Mouse (Mus musculus) CD4-positive, CD25-positive, alpha-beta regulatory T cell, adult 4 months (primary cell): ENCODE results near the gene Exoc6b. TPM values are rescaled to one million over a fixed set of nuclear protein-coding genes. Genes with fewer than 3 reads are reported as not detected.

Experiments used
- ATAC-seq: one replicate; pipeline ENCODE4 v1.8.0; 2017
- polyA plus RNA-seq, 2 experiments: library from polyadenylated mRNA; unstranded; fragments of 100-300 nt; shearing (Covaris generic); gene quantifications; one replicate each; pipeline ENCODE4 v1.2.1; 2017

The Exoc6b gene
- polyA plus RNA-seq, 2 experiments from 2014 or later = 12.6 to 14.9 TPM

DNA sequence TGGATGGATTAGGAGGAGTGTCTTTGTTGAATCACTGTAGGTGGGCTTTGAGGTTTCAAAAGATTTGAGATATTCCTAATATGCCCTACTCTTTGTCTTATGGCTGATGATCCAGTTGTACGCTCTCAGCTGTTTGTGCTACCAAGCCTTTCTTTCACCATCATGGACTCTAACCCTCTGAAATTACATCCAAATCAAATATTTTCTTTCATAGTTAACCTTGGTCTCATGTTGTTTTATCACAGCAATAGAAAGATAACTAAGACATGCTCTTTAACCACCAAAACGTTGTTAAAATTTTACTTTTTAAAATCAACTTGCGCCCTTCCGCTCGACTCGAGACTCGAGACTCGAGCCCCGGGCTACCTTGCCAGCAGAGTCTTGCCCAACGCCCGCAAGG is 356.1 kb downstream of the Exoc6b start:
- no peak for ATAC-seq

DNA sequence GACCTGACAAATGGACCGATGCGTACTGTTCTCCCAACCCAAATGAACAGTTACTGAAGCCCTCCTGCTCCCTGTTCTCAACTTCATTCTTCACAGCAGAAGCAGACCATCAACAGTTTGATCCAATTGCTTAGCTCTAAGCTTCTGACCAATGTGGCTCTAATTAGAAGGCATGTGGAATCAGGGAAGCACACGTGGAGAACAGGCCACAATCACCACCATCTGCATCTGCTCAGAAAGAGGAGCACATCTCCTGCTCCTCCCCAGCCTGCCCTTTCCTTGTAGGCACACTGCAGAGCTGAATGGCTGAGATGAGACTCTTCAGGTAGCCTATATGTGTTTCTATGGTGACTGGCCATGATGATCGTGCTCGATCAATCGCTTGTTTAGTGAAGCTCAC is 358.5 kb downstream of the Exoc6b start:
- ATAC-seq = no peak

DNA sequence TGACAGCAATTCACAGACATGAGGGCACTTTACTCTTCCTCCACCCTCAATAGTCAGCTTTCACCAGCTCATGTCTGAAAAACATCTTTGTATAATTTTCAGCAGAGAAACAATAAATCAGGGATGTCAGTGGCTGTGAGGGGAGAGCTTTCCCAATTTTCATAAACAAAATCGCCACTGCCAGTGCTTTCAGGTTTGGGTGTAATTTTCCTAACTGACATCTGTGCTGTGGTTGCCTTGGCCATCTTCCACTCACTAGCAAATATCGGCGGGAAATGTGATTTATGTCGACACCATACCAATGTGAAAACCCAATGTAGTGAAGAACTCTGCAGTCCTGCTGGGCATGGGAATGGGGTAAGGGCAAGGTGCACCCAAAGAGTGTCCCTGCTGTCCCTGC is 360.7 kb downstream of the Exoc6b start:
- ATAC-seq = no peak

DNA sequence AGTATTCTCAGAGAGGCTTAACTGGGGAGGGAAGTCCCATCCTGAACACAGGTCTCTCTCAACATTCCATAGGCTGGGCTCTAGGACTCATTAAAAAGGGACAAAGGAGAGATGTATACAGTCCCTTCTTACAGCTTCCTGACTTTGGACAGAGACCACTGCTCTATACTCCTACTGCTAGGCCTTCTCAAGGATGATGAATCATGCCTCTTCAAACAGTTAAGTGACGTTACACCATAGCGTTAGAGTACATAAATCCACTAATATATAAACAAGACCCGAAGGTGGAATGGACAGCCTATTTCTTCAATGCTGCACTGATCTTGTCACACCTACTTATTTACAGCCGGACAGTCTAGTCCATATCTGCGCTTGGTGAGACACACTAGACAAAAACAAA is 369.7 kb downstream of the Exoc6b start:
- no peak for ATAC-seq

DNA sequence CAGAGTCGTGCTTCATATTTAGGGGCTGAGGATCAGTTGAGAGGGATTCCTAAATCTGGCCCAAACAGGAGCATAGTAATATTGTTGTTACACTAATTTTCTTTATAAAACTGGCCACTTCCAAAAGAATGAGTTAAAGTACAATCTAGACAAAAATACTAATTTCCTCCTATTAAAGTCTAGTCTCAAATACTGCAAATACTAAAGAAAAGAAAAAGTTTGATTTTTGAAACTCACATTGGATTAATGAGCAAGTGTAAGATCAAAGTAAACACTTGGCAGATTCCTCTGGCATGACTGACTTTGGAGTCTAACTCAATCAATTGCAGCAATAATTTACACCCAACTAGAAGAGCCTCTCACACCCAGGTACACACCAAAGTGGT is 371.0 kb downstream of the Exoc6b start:
- no peak for ATAC-seq

DNA sequence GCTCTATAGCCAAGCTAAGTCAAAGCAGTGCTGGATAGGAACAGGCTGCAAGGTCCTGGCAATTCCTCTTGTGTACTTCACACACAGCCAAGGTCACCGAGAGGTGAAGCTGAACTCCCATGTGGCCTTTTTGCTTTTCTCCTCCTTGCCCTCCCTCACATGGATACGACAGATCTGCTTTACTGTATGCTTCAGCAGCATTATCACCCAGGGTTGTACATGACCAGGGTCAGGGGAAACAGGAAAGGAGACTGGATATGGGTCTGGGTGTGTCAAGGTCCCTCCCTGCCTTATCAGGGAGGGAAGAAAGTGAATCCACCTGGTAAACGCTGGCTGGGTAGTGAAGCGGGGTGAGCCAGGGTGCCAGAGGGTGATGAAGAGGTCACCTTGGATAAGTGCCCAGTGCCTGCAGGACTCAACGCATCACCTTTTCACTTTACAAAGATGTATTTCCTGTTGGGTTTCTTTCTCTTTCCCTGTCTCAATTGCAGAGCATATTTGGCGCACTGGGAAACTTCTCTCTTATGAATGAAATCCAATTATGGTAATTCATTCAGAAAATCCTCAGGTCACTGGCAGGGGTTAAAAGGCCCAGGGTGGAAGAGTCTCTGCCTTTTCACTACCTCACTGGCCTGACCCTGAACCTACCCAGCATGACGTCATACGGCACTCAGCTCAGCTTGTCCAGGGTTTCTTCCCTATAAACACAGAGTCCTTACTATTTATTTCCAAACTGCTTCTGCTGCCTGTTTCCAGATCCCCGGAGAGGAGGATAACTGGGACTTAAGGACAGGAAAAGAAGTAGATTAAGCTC is 371.6 kb downstream of the Exoc6b start:
- no peak for ATAC-seq

DNA sequence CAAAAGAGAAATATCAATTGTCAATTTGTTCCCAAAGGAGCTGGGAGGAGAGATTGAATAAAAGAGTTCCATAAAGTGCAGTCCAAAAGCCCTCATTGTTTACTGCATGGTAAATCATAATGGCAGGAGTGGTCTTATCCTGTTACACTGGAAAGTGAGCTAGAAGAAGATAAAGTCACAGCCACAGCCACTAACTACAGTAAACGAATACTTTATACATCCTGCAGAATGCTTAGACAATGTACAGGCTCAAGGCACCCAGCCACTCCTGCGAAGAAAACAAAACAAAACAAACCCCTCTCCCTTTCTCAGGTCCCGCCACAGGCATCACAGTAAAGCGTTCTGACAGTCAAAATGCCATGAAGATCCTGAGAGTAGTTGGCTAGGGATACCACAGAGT is 375.5 kb downstream of the Exoc6b start:
- no peak for ATAC-seq

DNA sequence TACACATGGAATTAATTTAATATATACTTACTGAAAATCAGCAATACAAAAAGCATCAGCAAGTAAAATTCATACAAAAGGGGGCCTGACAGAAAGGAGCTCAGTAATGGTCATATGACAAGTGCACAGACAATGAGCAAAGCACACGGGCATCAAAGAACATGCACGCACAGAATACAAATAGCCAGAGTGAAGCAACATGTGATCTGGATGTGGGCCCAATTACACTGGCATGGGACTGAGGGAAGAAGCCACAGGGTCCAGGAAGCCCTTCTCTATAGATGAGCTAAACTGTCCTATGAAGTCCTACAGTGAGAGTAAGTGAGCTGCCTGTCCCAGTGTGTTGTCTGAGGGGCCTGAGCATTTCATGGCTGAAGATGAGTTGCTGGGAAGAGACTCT is 376.1 kb downstream of the Exoc6b start:
- ATAC-seq = no peak

DNA sequence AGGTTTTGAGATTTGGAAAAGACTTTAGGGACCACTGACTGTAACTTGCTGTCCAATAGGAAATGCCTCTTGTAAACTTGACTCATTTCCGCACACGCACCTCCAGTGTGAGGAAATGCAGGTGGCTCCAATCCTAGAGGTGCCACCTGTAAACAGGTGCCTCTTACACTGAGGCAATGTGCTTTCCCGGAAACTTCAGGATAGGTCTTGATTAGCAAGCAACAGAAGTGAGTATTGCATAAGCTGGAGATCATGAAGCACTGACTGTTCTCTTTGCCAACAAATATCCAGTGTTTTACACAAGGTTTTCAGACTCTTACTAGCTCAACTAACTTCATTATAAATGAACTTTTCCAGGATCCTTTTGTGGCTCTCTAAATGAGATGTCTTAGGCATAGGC is 377.4 kb downstream of the Exoc6b start:
- ATAC-seq = no peak

DNA sequence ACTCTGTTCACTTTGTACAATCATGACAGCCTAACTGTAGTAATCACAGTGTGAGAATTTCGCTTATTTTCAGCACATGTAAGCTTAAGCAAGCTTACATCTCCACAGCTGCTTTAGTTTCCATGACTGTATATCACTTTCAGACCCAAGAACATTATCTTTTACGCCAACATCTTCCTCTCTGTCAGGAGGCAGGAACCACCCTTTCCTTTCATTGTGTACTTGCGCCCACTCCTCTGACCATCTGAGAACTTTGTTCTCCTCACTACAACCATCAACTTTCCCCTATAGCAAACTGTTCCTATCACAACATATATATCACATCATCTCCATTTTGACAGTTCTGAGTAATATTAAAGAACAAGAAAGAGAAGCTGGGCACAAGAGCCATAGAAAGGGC is 391.5 kb downstream of the Exoc6b start:
- ATAC-seq = no peak

DNA sequence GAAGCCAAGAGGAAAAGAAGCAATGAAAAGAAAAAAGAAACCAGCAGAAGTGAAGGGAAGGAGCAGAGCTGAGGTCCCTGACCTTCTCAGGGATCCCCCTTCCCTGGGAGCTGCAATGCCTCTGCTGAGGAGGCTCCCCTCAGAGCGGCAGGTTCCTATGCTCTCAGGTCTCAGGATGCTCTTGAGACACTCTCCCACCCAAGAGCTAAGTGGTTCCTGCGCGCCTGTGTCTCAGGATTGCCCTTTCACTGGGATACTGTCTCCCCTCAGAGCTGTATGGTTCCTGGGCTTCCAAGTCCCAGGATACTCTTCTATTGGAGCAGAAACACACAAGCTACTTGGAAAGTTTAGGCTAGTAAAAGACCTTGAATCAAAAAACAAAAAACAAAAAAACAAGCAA is 394.4 kb downstream of the Exoc6b start:
- no peak for ATAC-seq

DNA sequence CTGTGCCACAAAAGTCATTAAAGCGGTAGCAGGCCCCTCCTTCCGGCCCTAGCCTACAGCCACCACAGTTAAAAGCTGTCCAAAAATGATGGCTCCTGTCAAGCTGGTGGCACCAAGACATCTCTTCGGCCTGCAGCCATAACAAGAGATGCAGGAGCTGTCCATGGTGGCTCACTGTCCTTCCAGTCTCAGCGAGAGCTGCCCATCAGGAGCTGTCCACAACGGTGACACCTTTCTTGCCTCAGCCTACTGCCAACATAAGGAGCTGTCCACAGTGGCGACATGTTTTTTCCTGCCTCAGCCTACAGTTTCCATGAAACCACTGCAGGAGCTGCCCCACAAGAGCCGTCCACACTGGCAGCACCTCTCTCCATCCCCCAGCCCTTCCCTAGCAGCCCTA is 395.2 kb downstream of the Exoc6b start:
- no peak for ATAC-seq

DNA sequence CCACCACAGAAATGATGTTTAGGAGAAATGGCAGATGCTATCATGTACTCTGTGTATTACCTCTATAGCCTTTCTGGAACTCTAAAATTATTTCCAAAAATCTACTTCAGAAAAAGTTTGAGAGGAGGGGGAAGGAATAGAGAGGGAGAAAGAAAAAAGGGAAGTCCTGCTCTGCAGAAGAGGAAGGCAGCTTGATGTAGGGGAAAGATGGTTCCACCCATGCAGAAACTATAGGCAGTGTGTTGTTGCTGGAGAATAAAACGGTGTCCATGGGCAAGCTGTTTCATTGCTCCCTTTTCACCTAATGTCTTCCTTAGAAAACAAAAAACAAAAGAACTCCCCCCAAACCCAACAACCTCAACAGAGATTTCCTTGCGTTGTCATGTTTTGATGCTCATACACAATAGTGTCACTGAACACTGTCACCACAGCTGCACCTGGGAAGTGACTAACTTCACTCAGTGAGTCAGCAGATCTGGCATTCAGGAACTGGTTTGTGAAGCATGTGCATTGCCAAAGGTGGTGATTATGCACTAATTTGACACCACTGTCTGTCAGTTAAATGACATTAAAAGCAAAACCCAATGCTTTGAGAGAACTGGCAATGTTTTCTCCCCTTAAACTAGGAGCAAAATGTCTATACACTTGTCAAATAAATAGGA is 407.7 kb downstream of the Exoc6b start:
- no peak for ATAC-seq

DNA sequence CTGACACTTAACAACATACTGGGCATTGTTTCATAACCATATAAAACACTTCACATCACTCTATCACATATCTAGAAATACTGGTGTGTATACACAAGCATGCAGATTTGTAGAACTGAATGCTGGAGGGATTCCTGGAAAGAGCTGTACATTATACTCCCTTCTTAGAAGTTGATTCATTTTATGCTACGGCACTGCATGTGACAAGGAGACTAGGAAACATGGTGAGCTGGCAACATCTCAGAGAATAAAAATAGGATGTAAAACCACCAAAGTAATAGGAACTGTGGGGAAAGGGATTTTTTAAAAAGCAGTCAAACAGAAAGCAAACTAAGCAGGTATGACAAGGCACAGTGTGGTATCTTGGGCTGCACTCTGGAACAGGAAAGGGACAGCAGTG is 408.3 kb downstream of the Exoc6b start:
- no peak for ATAC-seq

DNA sequence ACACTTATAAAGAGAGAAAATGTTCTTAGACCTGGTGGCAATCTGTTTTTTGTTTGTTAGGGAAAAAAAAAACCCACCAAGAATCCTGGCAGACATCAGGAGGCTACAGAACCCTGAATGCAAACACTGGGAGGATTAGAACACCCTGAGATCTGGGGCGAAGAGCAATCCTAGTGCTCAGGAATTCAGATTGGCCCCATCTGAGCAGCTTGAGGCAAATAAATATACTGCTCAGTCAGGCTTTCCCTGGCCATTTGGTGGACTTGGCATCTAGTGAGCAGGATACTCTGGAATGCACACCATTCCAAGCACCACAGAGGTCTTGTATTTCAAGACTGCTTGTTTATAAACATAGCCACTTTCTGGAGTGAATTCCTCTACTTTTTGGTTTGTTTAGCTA is 412.2 kb downstream of the Exoc6b start:
- ATAC-seq = no peak

DNA sequence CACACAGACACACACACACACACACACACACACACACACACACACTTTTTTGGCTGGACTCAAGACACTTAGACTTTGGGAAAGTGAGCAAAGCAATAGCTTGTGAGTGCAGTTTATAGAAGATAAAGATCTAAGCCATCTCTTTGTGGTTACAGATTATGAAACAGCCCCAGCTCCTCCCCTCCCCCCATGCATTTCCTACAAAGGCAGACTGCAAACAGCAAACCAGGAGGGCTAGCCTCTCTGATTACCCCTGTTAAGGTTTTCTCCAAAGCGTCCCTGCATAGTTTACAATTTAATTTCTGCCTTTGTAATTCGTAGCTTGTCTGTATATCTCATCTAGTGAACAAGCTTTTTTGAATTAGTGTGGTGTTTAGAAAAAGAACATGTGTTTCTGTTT is 412.6 kb downstream of the Exoc6b start:
- peak; percentile 95 for ATAC-seq

DNA sequence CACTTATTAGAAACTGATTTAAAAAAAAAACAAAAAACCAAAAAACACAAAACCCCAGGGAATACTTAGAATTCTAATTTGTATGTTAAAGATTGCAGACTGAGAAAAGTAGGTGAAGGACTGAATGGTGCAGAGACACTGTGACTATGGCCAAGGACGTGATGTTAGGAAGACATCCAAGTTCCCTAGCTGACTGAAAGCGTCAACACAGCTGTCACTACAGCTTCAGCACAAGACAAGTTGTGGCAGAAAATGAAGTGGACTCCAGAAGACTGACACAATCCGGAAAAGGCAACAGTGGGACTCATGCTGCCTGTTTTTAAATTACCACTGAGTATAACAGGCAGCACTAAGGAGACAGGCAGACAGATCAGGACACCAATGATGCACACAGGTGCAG is 417.4 kb downstream of the Exoc6b start:
- no peak for ATAC-seq

DNA sequence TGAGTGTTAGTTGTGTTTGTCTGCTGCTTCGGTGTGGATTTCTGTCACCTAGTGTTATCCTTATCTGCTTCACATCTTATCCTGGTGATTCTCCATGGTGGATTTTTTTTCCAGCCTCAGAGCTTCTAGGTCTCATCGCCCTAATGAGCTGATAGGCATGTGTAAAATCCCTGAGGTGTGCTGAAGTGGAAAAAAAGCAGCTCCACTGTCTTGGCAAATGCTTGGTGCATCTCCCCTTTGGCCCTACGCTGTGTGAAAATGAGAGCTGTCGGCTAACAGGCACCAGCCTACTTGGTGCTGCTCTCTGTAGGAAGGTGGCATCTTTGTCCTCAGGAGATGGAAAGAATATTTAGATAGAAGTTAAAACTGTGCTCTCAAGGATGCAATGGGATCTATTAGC is 422.1 kb downstream of the Exoc6b start:
- ATAC-seq = no peak

DNA sequence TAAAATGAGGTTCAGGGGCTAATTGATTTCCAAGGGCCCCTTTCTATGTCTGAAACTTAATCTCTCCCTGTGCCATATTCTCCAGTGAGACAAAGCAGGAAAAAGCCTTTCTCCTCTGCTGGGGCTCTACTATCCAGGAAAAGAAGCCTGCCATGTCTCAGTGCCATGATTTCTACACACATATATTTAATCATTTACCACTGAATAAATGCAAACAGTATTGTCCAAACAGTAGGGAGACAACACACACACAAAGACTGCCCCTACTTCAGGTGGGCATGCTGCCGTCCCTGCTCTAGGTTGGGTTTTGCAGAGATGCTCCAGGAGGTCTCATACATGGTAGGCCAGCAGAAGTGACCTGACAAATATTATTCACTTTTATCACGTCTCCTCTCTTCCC is 422.6 kb downstream of the Exoc6b start:
- no peak for ATAC-seq

DNA sequence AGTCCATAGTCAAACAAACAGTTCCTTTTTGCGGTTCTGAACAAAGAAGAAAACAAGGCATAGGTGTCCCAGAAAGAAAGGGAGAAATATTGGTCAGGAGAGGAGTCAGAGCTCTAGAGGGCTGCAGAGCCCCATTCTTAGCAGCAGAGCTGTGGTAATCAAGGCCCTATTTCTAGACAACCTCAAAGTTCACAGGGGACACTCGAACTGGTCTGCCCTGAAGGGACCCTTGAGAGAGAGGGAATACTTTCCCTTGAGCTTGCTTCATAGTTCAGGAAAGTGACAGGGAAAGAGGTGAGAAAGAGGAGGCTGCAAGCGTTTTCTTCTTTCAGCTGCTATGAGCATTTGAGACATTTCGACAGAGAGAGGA is 428.3 kb downstream of the Exoc6b start:
- no peak for ATAC-seq

DNA sequence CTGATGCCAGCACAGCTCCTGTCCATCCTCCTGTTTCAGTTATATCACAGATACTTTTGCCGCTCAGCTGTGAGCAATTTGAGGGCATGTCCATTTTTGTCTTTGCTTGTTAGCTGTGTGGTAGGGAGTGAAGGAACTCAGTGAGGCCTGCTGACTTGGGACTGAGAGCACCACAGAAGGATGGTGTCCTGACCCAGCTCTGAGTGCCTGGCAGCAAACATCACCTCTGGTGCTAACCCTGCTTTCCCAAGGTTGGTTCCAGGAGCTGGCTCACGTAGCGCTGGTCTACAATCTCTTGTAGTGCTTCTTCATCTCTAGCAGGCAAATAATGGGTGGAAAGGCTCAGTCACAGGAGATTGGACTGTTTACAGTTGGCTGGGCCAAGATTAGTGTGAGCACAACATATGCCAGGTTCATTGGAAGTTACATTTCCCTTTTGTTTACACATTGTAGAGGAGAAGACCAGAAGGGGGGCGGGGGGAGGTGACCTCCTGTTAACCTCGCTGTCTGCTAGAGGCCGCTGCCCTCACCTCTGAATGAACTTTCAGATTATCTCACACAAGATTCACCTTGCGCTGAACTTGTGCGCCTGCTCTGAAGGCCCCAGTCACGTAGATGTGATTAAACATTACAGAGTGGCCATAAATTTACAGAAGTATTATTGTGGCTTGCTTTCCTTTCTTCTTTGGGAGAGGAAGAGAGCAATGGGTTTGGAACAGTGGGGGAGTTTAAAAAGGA is 428.8 kb downstream of the Exoc6b start:
- ATAC-seq = peak; percentile 66

DNA sequence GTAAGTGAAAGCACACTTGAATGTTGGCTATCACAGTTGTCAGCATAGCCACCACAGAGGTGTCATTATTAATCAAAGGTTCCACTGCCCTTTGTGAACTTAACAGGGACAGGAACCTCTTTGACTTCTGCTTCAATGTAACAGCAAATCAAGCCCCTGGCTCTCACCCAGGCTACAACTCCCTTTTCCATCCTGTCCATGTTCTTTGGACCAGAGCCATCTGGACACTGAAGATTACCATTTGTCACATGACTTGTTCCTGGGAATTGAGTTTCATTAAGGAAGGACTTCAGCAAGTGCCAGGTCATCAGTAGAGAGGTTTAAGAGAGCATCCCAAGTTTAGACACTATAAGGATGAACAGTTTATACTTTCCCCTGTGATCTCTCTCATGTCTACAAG is 431.1 kb downstream of the Exoc6b start:
- no peak for ATAC-seq

DNA sequence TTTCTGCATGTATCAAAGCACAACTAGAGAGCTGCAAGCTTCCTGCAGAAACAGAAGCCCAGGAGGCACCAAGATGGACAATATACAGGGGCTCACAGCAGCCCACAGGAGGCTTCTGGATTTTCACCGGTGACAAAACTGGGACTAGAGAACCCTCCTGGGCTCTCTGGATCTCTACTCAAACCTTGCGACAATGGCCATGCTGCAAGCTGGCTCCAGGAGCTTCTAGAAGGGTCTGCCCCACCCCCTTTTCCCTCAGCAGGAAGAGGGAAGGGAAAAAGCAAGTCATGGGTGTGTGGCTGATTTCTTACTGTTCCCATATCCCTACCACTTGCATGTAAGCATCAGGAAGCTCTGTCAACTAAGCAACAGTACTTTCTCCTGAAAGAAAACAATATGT is 437.7 kb downstream of the Exoc6b start:
- no peak for ATAC-seq

DNA sequence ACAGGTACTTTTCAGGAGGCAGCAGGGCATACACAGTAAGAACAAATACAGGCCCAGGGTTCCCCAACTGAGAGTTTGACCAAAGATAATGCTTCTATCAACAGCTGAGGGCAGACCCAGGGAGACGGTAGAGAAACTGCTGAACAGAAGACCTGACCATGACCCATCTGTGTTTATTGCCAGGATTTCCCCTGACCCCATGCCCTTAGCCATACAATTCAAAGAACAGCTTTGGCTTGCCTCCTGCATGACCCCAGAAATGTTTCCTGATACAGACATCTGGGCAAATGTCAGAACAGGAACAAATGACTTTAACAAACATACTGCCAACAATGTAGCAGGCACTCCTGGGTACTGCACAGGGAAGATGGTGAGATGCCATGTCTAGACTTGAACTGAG is 439.0 kb downstream of the Exoc6b start:
- no peak for ATAC-seq
